Mouse (Mus musculus): Measurements from ENCODE around the gene Pknox2.

Gene Pknox2

GRCm38 (mm10) chr9:37140464-37141181, 6.6 kb downstream of the Pknox2 start:
- ATAC-seq (ENCODE audit: low TSS enrichment): no peak

GRCm38 (mm10) chr9:37139514-37139913, 7.7 kb downstream of the Pknox2 start:
- ATAC-seq (ENCODE audit: low TSS enrichment): no peak

GRCm38 (mm10) chr9:37138883-37139282, 8.3 kb downstream of the Pknox2 start:
- no peak for ATAC-seq (ENCODE audit: low TSS enrichment)

GRCm38 (mm10) chr9:37136340-37136739, 10.9 kb downstream of the Pknox2 start:
- no peak for ATAC-seq (ENCODE audit: low TSS enrichment)

- ATAC-seq (ENCODE audit: low TSS enrichment): no peak
Measured at GRCm38 (mm10) chr9:37133495-37133894, 13.7 kb downstream of the Pknox2 start.

GRCm38 (mm10) chr9:37129046-37129445, 18.2 kb downstream of the Pknox2 start:
- ATAC-seq (ENCODE audit: low TSS enrichment): no peak

GRCm38 (mm10) chr9:37126197-37126596, 21.0 kb downstream of the Pknox2 start:
- no peak for ATAC-seq (ENCODE audit: low TSS enrichment)

GRCm38 (mm10) chr9:37124696-37125480, 22.3 kb downstream of the Pknox2 start:
- ATAC-seq (ENCODE audit: low TSS enrichment): no peak

GRCm38 (mm10) chr9:37123384-37123783, 23.8 kb downstream of the Pknox2 start:
- no peak for ATAC-seq (ENCODE audit: low TSS enrichment)

GRCm38 (mm10) chr9:37122971-37123370, 24.2 kb downstream of the Pknox2 start:
- ATAC-seq (ENCODE audit: low TSS enrichment): no peak

- ATAC-seq (ENCODE audit: low TSS enrichment): no peak
Measured at GRCm38 (mm10) chr9:37122381-37122780, 24.8 kb downstream of the Pknox2 start.

- peak; percentile 22 for ATAC-seq (ENCODE audit: low TSS enrichment)
Measured at GRCm38 (mm10) chr9:37121761-37122331, 25.4 kb downstream of the Pknox2 start.

- peak; percentile 56 for ATAC-seq (ENCODE audit: low TSS enrichment)
Measured at GRCm38 (mm10) chr9:37120801-37121200, 26.4 kb downstream of the Pknox2 start.

GRCm38 (mm10) chr9:37117529-37117928, 29.7 kb downstream of the Pknox2 start:
- no peak for ATAC-seq (ENCODE audit: low TSS enrichment)

- no peak for ATAC-seq (ENCODE audit: low TSS enrichment)
Measured at GRCm38 (mm10) chr9:37116632-37117413, 30.4 kb downstream of the Pknox2 start.

GRCm38 (mm10) chr9:37115820-37116219, 31.4 kb downstream of the Pknox2 start:
- no peak for ATAC-seq (ENCODE audit: low TSS enrichment)

GRCm38 (mm10) chr9:37114286-37115267, 32.6 kb downstream of the Pknox2 start:
- ATAC-seq (ENCODE audit: low TSS enrichment): peak; percentile 57; the same call in 1 of the 2 replicates

- ATAC-seq (ENCODE audit: low TSS enrichment): no peak
Measured at GRCm38 (mm10) chr9:37107546-37107945, 39.7 kb downstream of the Pknox2 start.

- ATAC-seq (ENCODE audit: low TSS enrichment): peak; percentile 69
Measured at GRCm38 (mm10) chr9:37106808-37107207, 40.4 kb downstream of the Pknox2 start.

GRCm38 (mm10) chr9:37104249-37104648, 43.0 kb downstream of the Pknox2 start:
- no peak for ATAC-seq (ENCODE audit: low TSS enrichment)

- no peak for ATAC-seq (ENCODE audit: low TSS enrichment)
Measured at GRCm38 (mm10) chr9:37103778-37104177, 43.4 kb downstream of the Pknox2 start.

Measured in frontal cortex, adult (tissue).